Mouse (Mus musculus): Measurements from ENCODE around the gene Prr12.

GRCm38 (mm10) chr7:45068000-45068318 lies 15.3 kb upstream of the Prr12 start:
- TF ChIP-seq CTCF (IDR thresholded peaks at IDR 0.05; ENCODE audit: extremely low read depth, insufficient read depth, insufficient read length, insufficient replicate concordance) (peak; percentile 60; the same call in 1 of the 2 replicates), POLR2A (IDR thresholded peaks at IDR 0.05; ENCODE audit: low read depth, low read length) (no peak)
